Mouse (Mus musculus): Measurements from ENCODE around the gene Sfxn5. TPM values are rescaled to one million over a fixed set of nuclear protein-coding genes. Genes with fewer than 3 reads are reported as not detected.

Sfxn5 gene
- total and polyA plus RNA-seq, 2 experiments from 2014 or later = 2.7 to 4.8 TPM

- H3K27ac ChIP-seq (ENCODE audit: low read depth) = peak overlapping the region; percentile 92
- no peak overlapping the region for H3K4me3 ChIP-seq (ENCODE audit: low read depth, low read length)
- TF ChIP-seq EP300 (IDR thresholded peaks at IDR 0.05; ENCODE audit: low read depth) (peak; percentile 68), CTCF (IDR thresholded peaks at IDR 0.05; ENCODE audit: low read depth) (no peak)
- H3K27me3 ChIP-seq (ENCODE audit: control insufficient read depth, insufficient read depth, low read length) = no peaks in the 10 kb centered on the region
- WGBS = 26% methylated on average over 5 of the region's 5 CpGs
- peak overlapping the region; percentile 35; the same call in 1 of the 2 replicates for H3K9ac ChIP-seq (replicated peaks; ENCODE audit: low read depth, low read length)
- H3K9me3 ChIP-seq (replicated peaks; ENCODE audit: control insufficient read depth, low read length) = no peaks in the 10 kb centered on the region
- H3K36me3 ChIP-seq (replicated peaks; ENCODE audit: control insufficient read depth, insufficient read depth, low read length) = peaks cover 10% of the 10 kb centered on the region
- peaks cover 83% of the 10 kb centered on the region for H3K4me1 ChIP-seq (ENCODE audit: control insufficient read depth, insufficient read depth)
- ATAC-seq (ENCODE audit: insufficient read depth, low read depth) = peak; percentile 37
- peak overlapping the region; percentile 9 for H3K4me2 ChIP-seq (ENCODE audit: low read depth, low read length)
- DNase-seq (ENCODE audit: low spot score) = peak; percentile 71
These were observed 36.1 kb upstream of the Sfxn5 start for GRCm38 (mm10) chr6:85369181-85369860.

- Histone ChIP-seq H3K9me3 (replicated peaks; ENCODE audit: control insufficient read depth, low read length) (no peaks in the 10 kb centered on the region), H3K27ac (ENCODE audit: low read depth) (peak overlapping the region; percentile 92), H3K4me1 (ENCODE audit: control insufficient read depth, insufficient read depth) (peaks cover 88% of the 10 kb centered on the region), H3K27me3 (ENCODE audit: control insufficient read depth, insufficient read depth, low read length) (no peaks in the 10 kb centered on the region), H3K9ac (replicated peaks; ENCODE audit: low read depth, low read length) (peak overlapping the region; percentile 8; the same call in 1 of the 2 replicates), H3K4me2 (ENCODE audit: low read depth, low read length) (peak overlapping the region; percentile 9), H3K4me3 (ENCODE audit: low read depth, low read length) (no peak overlapping the region), H3K36me3 (replicated peaks; ENCODE audit: control insufficient read depth, insufficient read depth, low read length) (peaks cover 10% of the 10 kb centered on the region)
- WGBS = 49% methylated on average over 5 of the region's 5 CpGs
- DNase-seq (ENCODE audit: low spot score) (no peak), ATAC-seq (ENCODE audit: insufficient read depth, low read depth) (no peak)
- no peak for TF ChIP-seq CTCF (IDR thresholded peaks at IDR 0.05; ENCODE audit: low read depth)
- no peak for TF ChIP-seq EP300 (IDR thresholded peaks at IDR 0.05; ENCODE audit: low read depth)
These were observed 35.5 kb upstream of the Sfxn5 start for GRCm38 (mm10) chr6:85368722-85369121.

GRCm38 (mm10) chr6:85368166-85368565 is 34.9 kb upstream of the Sfxn5 start:
- peaks cover 89% of the 10 kb centered on the region for H3K4me1 ChIP-seq (ENCODE audit: control insufficient read depth, insufficient read depth)
- H3K9me3 ChIP-seq (replicated peaks; ENCODE audit: control insufficient read depth, low read length) = no peaks in the 10 kb centered on the region
- 68% methylated on average over 1 of the region's 1 CpGs for WGBS
- peaks cover 10% of the 10 kb centered on the region for H3K36me3 ChIP-seq (replicated peaks; ENCODE audit: control insufficient read depth, insufficient read depth, low read length)
- no peak for ATAC-seq (ENCODE audit: insufficient read depth, low read depth)
- peak overlapping the region; percentile 9; the same call in 1 of the 2 replicates for H3K4me2 ChIP-seq (ENCODE audit: low read depth, low read length)
- TF ChIP-seq CTCF (IDR thresholded peaks at IDR 0.05; ENCODE audit: low read depth) = no peak
- no peak for TF ChIP-seq EP300 (IDR thresholded peaks at IDR 0.05; ENCODE audit: low read depth)
- no peak overlapping the region for H3K4me3 ChIP-seq (ENCODE audit: low read depth, low read length)
- H3K9ac ChIP-seq (replicated peaks; ENCODE audit: low read depth, low read length) = no peak overlapping the region
- no peaks in the 10 kb centered on the region for H3K27me3 ChIP-seq (ENCODE audit: control insufficient read depth, insufficient read depth, low read length)
- peak overlapping the region; percentile 92 for H3K27ac ChIP-seq (ENCODE audit: low read depth)
- DNase-seq (ENCODE audit: low spot score) = no peak

DNA sequence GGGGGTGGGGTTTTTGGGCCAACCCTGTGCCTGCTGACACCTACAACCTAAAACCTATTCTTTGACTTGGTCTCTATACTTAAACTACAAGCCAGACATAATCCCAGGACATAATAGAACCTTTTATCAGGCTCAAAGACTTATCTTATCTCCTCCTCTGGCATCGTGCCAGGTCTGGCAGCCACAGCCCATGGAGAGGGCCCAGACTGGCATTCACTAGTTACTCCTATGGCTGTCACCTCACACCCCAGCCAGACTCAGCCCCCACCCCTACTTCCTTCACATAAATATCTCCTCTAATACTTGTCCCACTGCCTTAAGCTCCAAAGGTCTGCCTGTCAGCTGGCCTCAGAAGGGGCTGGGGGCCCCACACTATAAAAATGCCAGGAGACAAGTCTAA is 33.2 kb upstream of the Sfxn5 start:
- H3K4me2 ChIP-seq (ENCODE audit: low read depth, low read length) = peak overlapping the region; percentile 30
- ATAC-seq (ENCODE audit: insufficient read depth, low read depth) (peak; percentile 15; the same call in 1 of the 2 replicates), DNase-seq (ENCODE audit: low spot score) (peak; percentile 52)
- TF ChIP-seq EP300 (IDR thresholded peaks at IDR 0.05; ENCODE audit: low read depth) (no peak), CTCF (IDR thresholded peaks at IDR 0.05; ENCODE audit: low read depth) (no peak)
- peak overlapping the region; percentile 92 for H3K27ac ChIP-seq (ENCODE audit: low read depth)
- peaks cover 88% of the 10 kb centered on the region for H3K4me1 ChIP-seq (ENCODE audit: control insufficient read depth, insufficient read depth)
- no peak overlapping the region for H3K4me3 ChIP-seq (ENCODE audit: low read depth, low read length)
- peaks cover 10% of the 10 kb centered on the region for H3K36me3 ChIP-seq (replicated peaks; ENCODE audit: control insufficient read depth, insufficient read depth, low read length)
- H3K9ac ChIP-seq (replicated peaks; ENCODE audit: low read depth, low read length) = no peak overlapping the region; the same call in 1 of the 2 replicates
- WGBS = 11% methylated on average over 1 of the region's 1 CpGs
- no peaks in the 10 kb centered on the region for H3K9me3 ChIP-seq (replicated peaks; ENCODE audit: control insufficient read depth, low read length)
- no peaks in the 10 kb centered on the region for H3K27me3 ChIP-seq (ENCODE audit: control insufficient read depth, insufficient read depth, low read length)

- Histone ChIP-seq H3K4me1 (ENCODE audit: control insufficient read depth, insufficient read depth) (peaks cover 74% of the 10 kb centered on the region), H3K36me3 (replicated peaks; ENCODE audit: control insufficient read depth, insufficient read depth, low read length) (no peaks in the 10 kb centered on the region; the same call in 1 of the 2 replicates), H3K9me3 (replicated peaks; ENCODE audit: control insufficient read depth, low read length) (no peaks in the 10 kb centered on the region), H3K27me3 (ENCODE audit: control insufficient read depth, insufficient read depth, low read length) (no peaks in the 10 kb centered on the region), H3K9ac (replicated peaks; ENCODE audit: low read depth, low read length) (no peak overlapping the region), H3K27ac (ENCODE audit: low read depth) (peak overlapping the region; percentile 92), H3K4me2 (ENCODE audit: low read depth, low read length) (no peak overlapping the region), H3K4me3 (ENCODE audit: low read depth, low read length) (no peak overlapping the region)
- DNase-seq (ENCODE audit: low spot score) (no peak), ATAC-seq (ENCODE audit: insufficient read depth, low read depth) (no peak)
- WGBS = 61% methylated on average over 5 of the region's 5 CpGs
- TF ChIP-seq EP300 (IDR thresholded peaks at IDR 0.05; ENCODE audit: low read depth) (no peak), CTCF (IDR thresholded peaks at IDR 0.05; ENCODE audit: low read depth) (no peak)
These were observed 31.2 kb upstream of the Sfxn5 start for GRCm38 (mm10) chr6:85364439-85364838.

All from heart, postnatal 0 days (tissue).